Mouse (Mus musculus) cerebellum, postnatal 25 days (tissue): ENCODE measurements around the gene Rnd3.

Experiments used
- DNase-seq, 2 experiments: peaks; one replicate each; pipeline ENCODE4 v3.0.0; 2021; ENCODE audit warnings: mixed read lengths in 2 of 2

Rnd3 gene

GRCm38 (mm10) chr2:51110271-51110670, 38.6 kb downstream of the Rnd3 start:
- DNase-seq = peak; percentile 49 to 71

GRCm38 (mm10) chr2:51108631-51109030, 40.3 kb downstream of the Rnd3 start:
- DNase-seq = no peak

- DNase-seq = no peak
Measured at GRCm38 (mm10) chr2:51101187-51101586, 47.7 kb downstream of the Rnd3 start.

DNA sequence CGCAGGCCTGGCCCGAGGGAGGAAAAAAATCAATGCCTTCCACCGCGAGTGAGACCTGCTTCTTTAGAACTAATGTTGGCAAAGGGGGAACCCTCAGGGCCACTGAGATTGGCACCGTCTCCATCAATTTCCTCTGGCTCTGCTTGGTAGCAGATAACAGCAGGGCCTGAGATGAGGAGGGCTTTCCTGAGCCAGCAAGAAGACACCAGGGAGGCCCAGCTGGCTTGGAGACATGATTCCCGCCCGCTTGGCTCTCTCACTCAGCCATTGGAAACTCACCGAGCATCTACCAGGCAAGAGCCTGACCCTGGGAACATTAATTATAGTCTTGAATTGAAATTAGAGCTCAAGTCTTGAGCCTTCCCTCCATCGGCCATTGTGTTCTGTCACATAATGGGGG, 48.9 kb downstream of the Rnd3 start:
- peak; percentile 31 to 44 for DNase-seq

GRCm38 (mm10) chr2:51099240-51099639, 49.7 kb downstream of the Rnd3 start:
- DNase-seq = no peak

- DNase-seq = no peak
Measured at GRCm38 (mm10) chr2:51090688-51091087, 58.2 kb downstream of the Rnd3 start.

GRCm38 (mm10) chr2:51090049-51090448, 58.9 kb downstream of the Rnd3 start:
- DNase-seq = no peak

GRCm38 (mm10) chr2:51088843-51089573, 59.9 kb downstream of the Rnd3 start:
- no peak for DNase-seq

- no peak for DNase-seq
Measured at GRCm38 (mm10) chr2:51088123-51088453, 60.8 kb downstream of the Rnd3 start.

DNA sequence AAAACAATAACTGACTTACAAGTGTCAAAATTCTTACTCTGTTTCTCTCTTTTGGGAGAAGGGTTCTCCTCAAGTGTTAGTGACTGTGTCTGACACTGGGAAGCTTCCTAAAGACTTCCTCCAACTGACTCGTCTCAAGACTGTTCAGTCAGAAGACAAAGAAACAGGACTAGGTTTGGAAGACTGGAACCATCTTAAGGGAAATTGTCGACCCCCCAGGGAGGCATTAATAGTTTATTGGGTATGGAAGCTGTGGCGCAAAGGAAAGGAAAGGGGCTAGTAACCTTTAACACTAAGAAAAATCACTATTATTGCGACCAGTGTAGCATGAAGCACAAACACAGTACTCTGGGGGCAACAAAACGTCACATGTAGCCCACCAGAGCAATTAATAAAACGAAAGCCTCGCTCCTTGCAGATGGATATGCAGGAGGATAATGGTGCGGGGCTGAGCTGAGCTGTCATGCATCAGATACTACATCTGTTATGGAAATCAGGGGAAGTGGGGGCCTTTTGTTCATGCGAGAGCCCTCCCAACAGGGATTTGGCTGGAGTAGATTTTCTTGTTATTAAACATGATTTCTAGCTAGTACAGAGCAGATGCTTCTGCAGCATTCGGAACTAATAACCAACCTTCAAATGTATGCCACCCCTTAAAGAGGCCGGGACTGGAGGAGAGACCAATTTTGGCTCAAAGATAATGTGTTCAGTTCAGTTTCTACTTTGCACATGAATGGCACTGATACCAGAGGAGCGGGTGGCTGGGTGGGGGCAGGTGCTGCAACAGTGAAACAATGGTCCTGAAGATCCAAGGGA, 61.4 kb downstream of the Rnd3 start:
- DNase-seq = no peak

GRCm38 (mm10) chr2:51085155-51085554, 63.8 kb downstream of the Rnd3 start:
- no peak for DNase-seq

- no peak for DNase-seq
Measured at GRCm38 (mm10) chr2:51082714-51083351, 66.1 kb downstream of the Rnd3 start.
